Mouse (Mus musculus) A20 (cell line): ENCODE measurements around the gene Hist1h2be.
A peak's percentile ranks its signal among the peaks of the same experiment; 100 is the strongest.
"Not testable (repeated sequence)": the region's sequence is repeated elsewhere in the genome, so short reads cannot be mapped to it uniquely, and the experiment has no call there.

Experiments
- DNase-seq: peaks from one replicate; pipeline ENCODE4 v3.0.0-alpha.2; 2011; ENCODE audit warnings: low read depth, low spot score

The Hist1h2be gene

DNA sequence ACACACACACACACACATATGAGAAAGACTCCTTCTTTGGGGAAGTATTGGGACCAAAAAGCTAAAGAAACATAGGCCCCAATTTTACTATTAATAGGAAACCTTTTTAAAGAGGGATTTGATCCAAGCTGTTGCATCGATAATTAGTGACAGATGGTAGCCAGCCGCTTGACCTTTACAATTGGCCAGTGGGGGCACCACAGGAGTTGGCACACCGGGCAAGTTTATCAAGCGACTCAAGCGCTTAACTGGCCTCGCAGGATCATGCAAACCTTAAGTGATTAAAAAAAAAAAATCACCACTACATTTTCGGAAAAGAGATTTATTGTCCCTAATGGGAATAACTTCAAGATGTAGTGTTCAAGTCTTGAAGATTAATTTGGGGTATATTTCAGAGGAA, 28.3 kb downstream of the Hist1h2be start:
- no peak for DNase-seq

DNA sequence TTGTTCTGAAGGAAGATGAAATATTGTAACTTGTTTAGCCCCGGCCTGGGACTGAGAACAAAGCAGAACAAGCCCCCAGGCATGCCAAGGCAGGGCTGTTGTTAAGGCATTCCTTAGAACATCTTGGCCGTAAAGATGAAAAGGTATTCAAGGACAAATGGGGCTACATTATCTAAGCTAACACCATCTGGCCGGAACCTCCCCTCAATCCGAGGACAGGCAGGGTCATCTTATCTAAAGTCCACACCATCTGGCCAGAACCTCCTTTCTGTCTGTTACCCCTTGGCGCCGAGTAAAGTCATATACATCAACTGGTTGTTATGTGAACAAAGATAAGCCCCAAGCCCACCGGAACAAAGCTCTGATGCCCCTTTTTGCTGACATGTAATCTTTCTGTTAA, 29.0 kb downstream of the Hist1h2be start:
- DNase-seq: not testable (repeated sequence)

GRCm38 (mm10) chr13:23591206-23591605, 29.7 kb downstream of the Hist1h2be start:
- DNase-seq: no peak

- peak; percentile 19 for DNase-seq
Observed at GRCm38 (mm10) chr13:23586940-23587225, 34.0 kb downstream of the Hist1h2be start.

DNA sequence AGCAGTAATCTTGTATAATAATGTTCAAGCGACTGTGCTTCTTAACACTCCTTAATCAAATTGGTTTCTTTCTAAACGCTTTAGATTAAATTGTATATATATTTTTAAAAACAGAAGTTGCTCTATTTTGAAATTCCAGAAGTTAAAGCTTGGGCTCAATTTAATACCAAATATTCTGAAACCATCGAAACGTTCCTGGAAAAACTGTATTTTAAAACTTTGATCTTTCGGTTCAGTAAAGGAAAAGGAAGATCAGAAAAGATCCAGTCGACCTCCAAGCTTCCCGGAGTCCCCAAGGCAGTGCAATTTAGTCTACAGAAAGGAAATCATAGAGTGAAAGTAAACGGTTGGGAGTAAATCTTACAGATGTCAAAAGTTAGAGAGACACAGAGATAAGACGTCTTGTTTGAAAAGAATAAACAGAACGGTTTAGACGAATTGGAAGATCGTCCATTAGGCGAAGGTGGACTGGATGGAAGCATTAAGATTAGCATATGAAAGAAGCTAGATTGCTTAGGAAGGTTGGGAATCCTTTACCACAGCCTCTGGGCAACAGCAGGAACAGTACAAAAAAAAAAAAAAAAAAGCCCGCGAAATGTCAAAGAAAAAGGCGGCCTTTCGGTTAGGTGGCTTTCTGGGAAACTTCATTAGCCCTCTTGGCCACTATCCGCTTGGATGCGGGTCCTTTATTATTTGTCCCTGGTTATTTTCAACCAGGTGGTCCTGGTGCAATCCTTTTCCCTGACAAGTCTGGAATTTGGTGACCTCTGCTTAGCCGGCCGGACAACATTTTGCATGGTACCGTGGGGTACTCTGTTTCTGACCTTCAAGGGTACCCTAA, 34.6 kb downstream of the Hist1h2be start:
- DNase-seq: no peak

GRCm38 (mm10) chr13:23585442-23586098, 35.4 kb downstream of the Hist1h2be start:
- DNase-seq: peak; percentile 93

- peak; percentile 88 for DNase-seq
Observed at GRCm38 (mm10) chr13:23585029-23585441, 35.9 kb downstream of the Hist1h2be start.

DNA sequence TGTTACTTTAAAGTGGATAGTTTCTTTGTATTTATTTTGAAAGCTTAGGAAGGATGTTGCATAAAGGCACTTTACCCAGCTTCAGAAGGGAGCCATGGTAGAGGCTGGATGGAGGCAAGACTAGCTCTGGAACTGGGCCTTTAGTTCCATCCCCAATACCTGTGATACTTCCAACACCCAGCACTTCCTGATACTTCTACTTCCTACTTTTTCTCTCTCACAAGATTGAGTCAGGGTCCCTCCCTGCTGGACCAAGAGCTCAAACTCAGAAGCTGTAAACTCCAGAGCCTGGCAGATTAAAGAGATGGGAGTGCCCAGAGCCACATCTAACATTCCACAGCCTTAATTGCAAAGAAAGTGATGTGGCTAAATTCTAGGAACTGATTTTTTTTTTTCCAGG, 36.6 kb downstream of the Hist1h2be start:
- peak; percentile 56 for DNase-seq

- peak; percentile 54 for DNase-seq
Observed at GRCm38 (mm10) chr13:23583387-23584068, 37.4 kb downstream of the Hist1h2be start.

GRCm38 (mm10) chr13:23582219-23583056, 38.5 kb downstream of the Hist1h2be start:
- DNase-seq: peak; percentile 38

- DNase-seq: peak; percentile 97
Observed at GRCm38 (mm10) chr13:23581408-23582218, 39.3 kb downstream of the Hist1h2be start, which contains the start of gene Hist1h4d. Gene Hist1h4d (plus strand): TSS chr13:23581598.

DNA sequence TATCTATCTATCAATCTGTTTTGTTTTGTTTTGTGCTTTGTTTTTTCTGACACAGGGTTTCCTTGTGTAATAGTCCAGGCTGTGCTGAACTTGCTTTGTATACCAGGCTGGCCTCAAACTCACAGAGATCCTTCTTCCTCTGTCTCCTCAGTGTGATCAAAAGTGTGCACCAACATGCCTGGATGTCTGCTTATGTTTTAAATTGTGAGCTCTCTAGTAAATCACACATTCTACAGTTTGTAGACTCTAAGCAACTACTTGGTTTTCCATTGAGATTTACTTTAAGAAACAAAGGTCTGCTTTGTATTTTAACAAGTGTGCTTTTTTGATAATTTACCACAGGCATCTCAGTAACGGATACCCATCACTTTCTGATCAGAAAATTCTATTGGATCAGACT, 43.1 kb downstream of the Hist1h2be start:
- no peak for DNase-seq

GRCm38 (mm10) chr13:23576906-23577639, 43.9 kb downstream of the Hist1h2be start:
- DNase-seq: no peak

DNA sequence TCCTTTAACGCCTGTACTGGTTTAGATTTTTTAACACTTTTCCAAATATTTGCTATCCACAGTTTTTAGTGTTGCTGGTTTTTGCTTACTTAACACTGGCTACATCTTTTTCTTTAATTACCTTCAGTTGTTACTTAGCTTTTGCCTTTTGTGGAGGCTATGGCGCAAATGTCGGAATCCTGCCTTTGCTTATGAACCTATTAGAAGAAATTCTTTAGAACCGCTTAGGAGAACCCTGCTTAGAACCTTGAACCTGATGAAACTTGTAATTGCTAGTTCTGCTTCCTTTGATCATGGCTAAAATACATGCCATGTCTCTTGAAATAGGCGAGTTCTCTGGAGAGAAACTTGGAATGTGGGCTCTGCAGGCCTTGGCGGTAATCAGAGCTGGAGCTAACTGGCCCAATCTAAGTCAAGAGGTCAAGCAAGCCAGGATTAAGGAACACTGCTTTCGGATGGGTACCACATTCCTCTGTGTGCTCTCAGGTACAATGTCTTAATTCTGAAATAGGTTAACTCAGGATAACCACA, 44.5 kb downstream of the Hist1h2be start:
- no peak for DNase-seq

DNA sequence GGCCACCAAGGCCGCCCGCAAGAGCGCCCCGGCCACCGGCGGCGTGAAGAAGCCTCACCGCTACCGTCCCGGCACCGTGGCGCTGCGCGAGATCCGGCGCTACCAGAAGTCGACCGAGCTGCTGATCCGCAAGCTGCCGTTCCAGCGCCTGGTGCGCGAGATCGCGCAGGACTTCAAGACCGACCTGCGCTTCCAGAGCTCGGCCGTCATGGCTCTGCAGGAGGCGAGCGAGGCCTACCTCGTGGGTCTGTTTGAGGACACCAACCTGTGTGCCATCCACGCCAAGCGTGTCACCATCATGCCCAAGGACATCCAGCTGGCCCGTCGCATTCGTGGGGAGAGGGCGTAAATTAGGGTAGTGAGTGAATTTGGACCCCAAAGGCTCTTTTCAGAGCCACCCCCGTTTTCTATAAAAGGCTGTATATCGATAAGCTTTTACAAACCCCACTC, 45.0 kb downstream of the Hist1h2be start:
- not testable (repeated sequence) for DNase-seq

DNA sequence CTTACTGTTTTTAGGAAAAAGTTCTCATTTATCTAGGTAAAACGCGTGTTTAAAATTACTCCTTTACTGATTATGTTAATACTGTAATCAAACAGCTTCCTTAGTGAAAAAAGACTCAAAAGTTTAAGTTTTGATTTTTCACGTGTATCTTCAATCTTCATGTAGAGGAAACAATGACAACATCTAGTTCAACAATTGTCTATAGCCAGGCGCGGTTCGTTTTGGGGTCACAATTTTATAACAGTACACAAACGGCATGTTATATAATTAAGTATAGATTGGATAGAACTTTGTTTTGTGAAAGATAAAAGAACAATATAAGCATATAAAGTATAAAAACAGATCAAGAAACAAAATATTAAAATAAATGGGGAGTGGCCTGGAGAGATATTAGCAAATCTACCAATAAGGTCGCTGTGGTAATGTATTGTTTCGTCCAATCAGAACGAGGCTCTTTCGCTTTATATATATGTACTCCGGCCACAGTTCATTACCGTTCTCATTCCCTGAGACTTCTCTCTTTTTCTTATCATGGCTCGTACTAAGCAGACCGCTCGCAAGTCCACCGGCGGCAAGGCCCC, 45.6 kb downstream of the Hist1h2be start, which contains the start of gene Hist1h3d:
Hist1h3d (plus strand) TSS at position 493 of the 581 bp plus-strand sequence.
- no peak for DNase-seq

DNA sequence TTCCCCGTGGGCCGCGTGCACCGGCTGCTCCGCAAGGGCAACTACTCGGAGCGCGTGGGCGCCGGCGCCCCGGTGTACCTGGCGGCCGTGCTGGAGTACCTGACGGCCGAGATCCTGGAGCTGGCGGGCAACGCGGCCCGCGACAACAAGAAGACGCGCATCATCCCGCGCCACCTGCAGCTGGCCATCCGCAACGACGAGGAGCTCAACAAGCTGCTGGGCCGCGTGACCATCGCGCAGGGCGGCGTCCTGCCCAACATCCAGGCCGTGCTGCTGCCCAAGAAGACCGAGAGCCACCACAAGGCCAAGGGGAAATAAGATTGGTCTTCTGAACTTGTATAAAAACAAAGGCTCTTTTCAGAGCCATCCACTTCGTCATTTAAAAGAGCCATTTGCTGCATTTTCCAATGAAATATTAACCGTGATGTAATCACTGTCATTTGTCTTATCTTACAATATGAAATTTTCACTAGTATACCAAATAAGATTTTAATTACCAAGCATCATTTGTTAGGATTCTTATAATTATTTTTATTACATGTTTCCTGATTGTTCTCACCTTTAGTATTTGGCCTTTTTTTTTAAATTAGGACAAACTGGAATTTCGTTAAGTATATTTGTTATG, 46.3 kb downstream of the Hist1h2be start:
- not testable (repeated sequence) for DNase-seq

DNA sequence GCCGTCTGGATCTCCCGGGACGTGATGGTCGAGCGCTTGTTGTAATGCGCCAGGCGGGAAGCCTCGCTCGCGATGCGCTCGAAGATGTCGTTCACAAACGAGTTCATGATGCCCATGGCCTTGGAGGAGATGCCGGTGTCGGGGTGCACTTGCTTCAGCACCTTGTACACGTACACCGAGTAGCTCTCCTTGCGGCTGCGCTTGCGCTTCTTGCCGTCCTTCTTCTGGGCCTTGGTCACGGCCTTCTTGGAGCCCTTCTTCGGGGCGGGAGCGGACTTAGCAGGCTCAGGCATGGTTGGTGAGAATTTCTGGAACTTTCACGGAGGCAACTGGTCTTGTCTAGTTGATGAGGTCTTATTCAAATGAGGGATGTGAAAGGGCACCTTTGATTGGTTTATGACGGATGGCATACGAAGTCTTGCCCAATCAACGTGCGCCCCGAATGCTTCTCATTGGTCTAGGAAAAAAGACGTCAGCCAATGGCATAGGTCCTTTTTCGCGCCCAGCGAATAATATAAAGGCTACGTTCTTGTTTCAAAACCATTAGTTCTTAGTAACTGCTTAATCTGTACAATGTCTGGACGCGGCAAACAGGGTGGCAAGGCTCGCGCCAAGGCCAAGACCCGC, 46.9 kb downstream of the Hist1h2be start, which contains the start of the genes Hist1h2bf and Hist1h2ad:
Hist1h2bf (minus strand) TSS at position 299 of the 627 bp plus-strand sequence.
Hist1h2ad (plus strand) TSS at position 484 of the 627 bp plus-strand sequence.
- DNase-seq: not testable (repeated sequence)
